Mouse (Mus musculus) forebrain, embryonic 13.5 days (tissue): ENCODE results near the gene Ovol2. TPM values are rescaled to one million over a fixed set of nuclear protein-coding genes. Genes with fewer than 3 reads are reported as not detected.
A peak's percentile ranks its signal among the peaks of the same experiment; 100 is the strongest.

ENCODE experiments used
- ATAC-seq: fragments of 200-750 bp; cut with Nextera tagmentation; 2 replicates; pipeline ENCODE4 v1.8.0; 2017
- H3K27ac ChIP-seq: fragments of 300-500 bp; sonication (generic); 2 replicates; pipeline ENCODE4 v1.5.1; 2015; ENCODE audit warnings: inconsistent platforms, mild to moderate bottlenecking, moderate library complexity
- H3K27me3 ChIP-seq: fragments of 300-500 bp; sonication (generic); 2 replicates; pipeline ENCODE4 v1.6.1; 2015; ENCODE audit warnings: mild to moderate bottlenecking, inconsistent platforms
- H3K36me3 ChIP-seq: fragments of 300-500 bp; sonication (generic); 2 replicates; pipeline ENCODE4 v1.6.1; 2015; ENCODE audit warnings: mild to moderate bottlenecking, inconsistent platforms; ENCODE audit not compliant: poor library complexity, severe bottlenecking
- H3K4me1 ChIP-seq: fragments of 300-500 bp; sonication (generic); 2 replicates; pipeline ENCODE4 v1.6.1; 2015; ENCODE audit warnings: inconsistent platforms
- H3K4me2 ChIP-seq: fragments of 300-500 bp; sonication (generic); 2 replicates; pipeline ENCODE4 v1.6.1; 2015; ENCODE audit warnings: inconsistent platforms, mild to moderate bottlenecking, moderate library complexity
- H3K4me3 ChIP-seq: fragments of 300-500 bp; sonication (generic); 2 replicates; pipeline ENCODE4 v1.5.1; 2015; ENCODE audit warnings: mild to moderate bottlenecking, inconsistent platforms
- H3K9ac ChIP-seq: fragments of 300-500 bp; sonication (generic); 2 replicates; pipeline ENCODE4 v1.6.1; 2015; ENCODE audit warnings: mild to moderate bottlenecking, inconsistent platforms
- H3K9me3 ChIP-seq: fragments of 300-500 bp; sonication (generic); replicated peaks from 2 replicates; pipeline ENCODE4 v1.6.1; 2016; ENCODE audit warnings: inconsistent platforms
- WGBS: fragments of 180-500 bp; shearing (Covaris S2); methylation state at CpG from one replicate; pipeline ENCODE4 v1.1.7; 2015; 5-methylcytosine and 5-hydroxymethylcytosine counted together
- polyA plus RNA-seq: library from polyadenylated mRNA; unstranded; fragments of >200 nt; fragmentation: Nextera tagmentation; extraction: Ambion mirVana; gene quantifications from 2 replicates; pipeline ENCODE4 v1.2.1, GENCODE M21; 2015

The Ovol2 gene
- polyA plus RNA-seq, 1 experiment from 2014 or later, result not detected

DNA sequence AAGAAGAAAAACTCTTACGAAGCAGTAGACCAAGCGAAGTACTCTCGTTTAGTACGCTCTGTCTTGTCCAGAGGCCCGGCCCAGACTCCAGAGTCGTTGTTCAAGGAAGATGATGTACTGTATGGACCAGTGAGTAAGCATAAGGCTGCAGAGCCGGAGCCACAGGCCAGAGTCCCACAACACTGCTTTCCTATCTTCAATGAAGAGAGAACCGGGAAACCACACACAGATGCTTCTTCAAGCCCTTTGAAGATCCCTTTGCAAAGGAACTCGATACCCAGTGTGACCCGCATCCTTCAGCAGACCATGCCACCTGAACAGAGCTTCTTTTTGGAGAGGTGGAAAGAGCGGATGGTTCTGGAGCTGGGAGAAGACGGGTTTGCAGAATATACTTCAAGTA is 59.9 kb downstream of the Ovol2 start:
- no peak for ATAC-seq
- Histone ChIP-seq H3K9ac (no peak overlapping the region), H3K4me3 (no peak overlapping the region), H3K4me1 (peaks cover 27% of the 10 kb centered on the region), H3K27me3 (no peaks in the 10 kb centered on the region), H3K9me3 (no peaks in the 10 kb centered on the region), H3K36me3 (peaks cover 4% of the 10 kb centered on the region), H3K27ac (no peak overlapping the region), H3K4me2 (no peak overlapping the region)
- 93% methylated on average over 12 of the region's 12 CpGs for WGBS

DNA sequence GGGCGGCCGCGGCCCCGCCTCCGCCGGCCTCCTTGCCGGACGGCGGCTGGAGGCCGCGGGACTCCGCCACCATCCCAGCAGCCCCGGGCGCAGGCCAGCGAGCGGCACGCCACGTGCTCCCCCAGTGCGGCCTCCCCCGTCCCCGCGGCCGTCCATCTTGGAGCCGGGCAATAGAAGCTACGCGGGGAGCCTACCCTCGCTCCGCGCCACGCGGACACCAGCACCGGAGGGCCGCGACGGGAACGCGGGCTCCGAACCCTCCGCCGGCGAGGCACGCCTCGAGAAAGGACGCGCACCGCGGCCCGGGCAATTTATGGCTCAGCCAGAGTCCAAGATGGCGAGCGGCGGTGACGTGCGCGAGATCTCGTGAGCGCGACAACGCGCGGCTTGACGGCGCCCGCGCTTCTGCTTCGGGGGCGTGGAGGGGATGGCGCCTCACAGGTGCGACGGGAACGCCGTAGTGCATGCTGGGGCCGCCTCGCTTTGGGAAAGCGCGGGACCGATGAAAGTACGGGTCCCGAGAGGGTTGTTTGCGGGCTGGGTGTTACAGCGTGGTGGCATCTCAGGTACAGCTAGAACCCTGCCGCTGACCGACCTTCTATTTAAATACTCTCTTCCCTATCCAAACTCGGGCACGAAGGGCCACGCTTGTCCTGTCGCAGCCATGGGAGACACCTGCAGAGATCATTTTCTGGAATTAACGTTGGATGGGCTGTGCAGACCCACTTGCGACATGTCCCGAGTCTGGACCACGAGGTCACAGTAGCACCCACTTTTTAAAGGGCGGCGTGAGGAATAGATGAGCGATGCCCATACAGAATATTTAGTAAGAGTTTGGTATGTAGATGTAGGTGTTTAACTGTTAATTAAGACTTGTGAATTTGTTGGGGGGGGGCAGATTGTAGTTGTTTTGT is 61.2 kb downstream of the Ovol2 start, which contains the start of the genes Mgme1 and Snx5:
Gene Mgme1 (plus strand): TSS at position 157 of the 914 bp plus-strand sequence.
Gene Snx5 (minus strand): TSS at position 400 of the 914 bp plus-strand sequence.
- Histone ChIP-seq H3K27ac (peak within 1 kb of the TSS; percentile 88), H3K4me2 (peak within 1 kb of the TSS; percentile 74), H3K27me3 (no peaks in the 10 kb centered on the region), H3K4me3 (peak within 1 kb of the TSS; percentile 91), H3K9me3 (no peaks in the 10 kb centered on the region), H3K36me3 (no peaks in the 10 kb centered on the region; the same call in 1 of the 2 replicates), H3K9ac (peak within 1 kb of the TSS; percentile 98), H3K4me1 (peaks cover 40% of the 10 kb centered on the region)
- peak; percentile 98 for ATAC-seq
- WGBS, result under 1% methylated on average over 81 of the region's 93 CpGs

DNA sequence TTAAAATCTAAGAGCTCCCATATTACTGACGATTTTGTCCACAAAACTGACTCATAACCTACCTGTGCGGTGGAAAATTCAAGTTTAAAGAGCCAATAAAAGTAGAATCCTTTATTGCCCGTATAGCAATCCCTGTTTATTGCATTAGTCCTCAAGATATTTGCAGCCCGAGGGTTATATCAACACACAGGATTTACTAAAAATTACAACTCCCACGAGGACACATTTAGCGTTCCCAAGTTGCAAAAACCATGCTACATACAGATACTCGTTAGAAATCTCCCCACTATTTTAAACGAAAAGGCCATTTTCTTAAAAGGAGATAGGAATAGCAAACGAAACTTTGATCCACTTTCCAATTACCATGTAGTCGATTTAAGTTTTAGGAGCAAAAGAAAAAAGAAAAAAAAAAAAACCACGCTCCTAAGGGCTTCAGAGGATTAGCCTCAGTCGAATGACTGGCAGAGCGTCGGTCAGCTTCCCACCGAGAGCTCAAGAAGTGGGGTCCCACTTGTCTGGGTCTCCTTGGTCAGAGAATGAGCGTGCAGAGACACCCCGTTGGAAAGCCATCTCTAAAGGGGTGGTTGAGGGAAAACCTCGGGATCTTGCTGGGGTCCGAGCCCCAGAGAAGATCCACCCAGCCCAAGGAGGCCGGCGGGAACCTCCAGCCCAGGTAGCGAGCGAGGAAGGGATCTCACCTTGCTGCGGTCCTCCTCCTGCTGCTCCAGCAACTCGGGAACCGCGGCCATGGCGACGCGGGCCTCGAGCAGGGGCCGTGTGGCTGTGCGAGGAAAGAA is 62.1 kb downstream of the Ovol2 start:
- H3K9me3 ChIP-seq, result no peaks in the 10 kb centered on the region
- no peak for ATAC-seq

DNA sequence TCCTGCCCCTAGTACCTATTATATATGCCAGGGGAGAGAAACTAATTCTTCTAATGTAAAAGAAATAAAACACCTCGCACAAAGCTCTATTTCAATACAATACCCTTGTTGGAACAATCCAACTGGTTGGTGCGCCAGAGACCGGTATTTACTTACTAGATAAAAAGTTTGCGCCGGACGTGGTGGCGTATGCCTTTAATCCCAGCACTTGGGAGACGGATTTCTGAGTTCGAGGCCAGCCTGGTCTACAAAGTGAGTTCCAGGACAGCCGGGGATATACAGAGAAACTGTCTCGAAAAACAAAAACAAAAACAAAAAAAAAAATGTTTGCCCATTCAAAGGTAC is 62.7 kb downstream of the Ovol2 start:
- Histone ChIP-seq H3K9me3 (no peaks in the 10 kb centered on the region), H3K4me3 (peak overlapping the region; percentile 91), H3K36me3 (no peaks in the 10 kb centered on the region), H3K4me2 (peak overlapping the region; percentile 74), H3K4me1 (peaks cover 42% of the 10 kb centered on the region), H3K27ac (no peak overlapping the region), H3K27me3 (no peaks in the 10 kb centered on the region), H3K9ac (peak overlapping the region; percentile 98)
- 2% methylated on average over 11 of the region's 11 CpGs for WGBS
- ATAC-seq, result no peak

More for the DNA sequence above, 62.1 kb downstream of the Ovol2 start:
- Histone ChIP-seq H3K4me1 (peaks cover 42% of the 10 kb centered on the region), H3K4me2 (peak overlapping the region; percentile 74), H3K27me3 (no peaks in the 10 kb centered on the region), H3K9ac (peak overlapping the region; percentile 98), H3K4me3 (peak overlapping the region; percentile 91), H3K36me3 (no peaks in the 10 kb centered on the region; the same call in 1 of the 2 replicates), H3K27ac (peak overlapping the region; percentile 88)
- WGBS, result under 1% methylated on average over 33 of the region's 33 CpGs

DNA sequence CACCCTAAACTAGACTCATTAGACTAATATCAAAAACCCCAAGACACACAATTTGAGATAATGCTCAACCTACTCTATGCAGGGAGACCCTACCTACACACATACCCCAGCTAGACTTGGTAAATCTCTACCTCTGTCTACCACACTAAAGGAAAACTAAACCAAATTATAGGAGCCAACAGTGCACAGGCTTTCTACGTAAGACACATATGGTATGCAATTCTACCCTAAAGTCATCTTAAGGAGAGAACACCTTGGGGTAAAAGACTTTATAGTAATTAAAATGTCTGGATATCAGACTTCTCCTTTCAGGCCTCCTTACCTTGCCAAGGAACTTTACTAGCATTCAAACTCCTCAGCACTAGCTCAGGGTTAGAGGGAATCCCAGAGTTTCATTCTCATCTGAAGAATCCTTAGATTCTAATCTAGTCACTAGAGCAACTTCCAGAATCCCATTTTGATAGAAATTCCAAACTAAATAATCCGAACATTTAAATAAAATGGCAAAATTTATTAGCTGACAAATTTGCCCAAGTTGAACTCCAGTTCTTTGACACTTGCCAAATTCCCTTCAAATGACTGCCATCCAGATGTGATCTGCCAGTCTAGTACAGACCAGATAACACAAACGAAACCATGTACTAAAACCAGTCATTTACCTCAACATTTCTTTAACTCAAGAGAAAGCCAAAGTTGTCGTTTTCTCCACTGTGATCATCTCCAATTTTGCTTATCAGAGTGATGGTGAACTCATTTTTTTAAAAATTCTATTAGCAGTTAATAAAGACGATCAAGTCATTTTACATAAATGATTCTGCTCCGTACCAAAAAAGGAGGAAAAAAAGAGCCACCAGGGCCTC is 63.3 kb downstream of the Ovol2 start:
- Histone ChIP-seq H3K27ac (no peak overlapping the region), H3K36me3 (no peaks in the 10 kb centered on the region), H3K4me1 (peaks cover 42% of the 10 kb centered on the region), H3K27me3 (no peaks in the 10 kb centered on the region), H3K4me2 (peak overlapping the region; percentile 74), H3K9ac (peak overlapping the region; percentile 98), H3K9me3 (no peaks in the 10 kb centered on the region), H3K4me3 (peak overlapping the region; percentile 91)
- no peak for ATAC-seq
- 7% methylated on average over 6 of the region's 6 CpGs for WGBS

DNA sequence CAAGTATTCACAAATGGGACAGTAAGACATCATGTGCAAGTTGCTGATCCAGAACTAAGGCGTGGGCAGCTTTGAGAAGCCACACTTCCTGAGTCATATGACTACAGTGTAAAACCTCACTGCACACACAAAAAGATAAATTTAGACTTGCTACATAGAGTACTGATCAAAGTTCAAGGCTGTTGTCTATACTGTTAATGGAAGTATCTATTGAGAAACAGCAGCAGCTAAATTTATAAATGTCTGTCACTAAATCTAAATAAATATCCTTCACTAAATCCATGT is 64.3 kb downstream of the Ovol2 start:
- Histone ChIP-seq H3K4me1 (peaks cover 42% of the 10 kb centered on the region), H3K4me3 (peak overlapping the region; percentile 91; the same call in 1 of the 2 replicates), H3K4me2 (peak overlapping the region; percentile 74), H3K36me3 (no peaks in the 10 kb centered on the region), H3K9ac (no peak overlapping the region), H3K9me3 (no peaks in the 10 kb centered on the region), H3K27me3 (no peaks in the 10 kb centered on the region), H3K27ac (no peak overlapping the region)
- no peak for ATAC-seq
- WGBS, result 55% methylated on average over 1 of the region's 1 CpGs

DNA sequence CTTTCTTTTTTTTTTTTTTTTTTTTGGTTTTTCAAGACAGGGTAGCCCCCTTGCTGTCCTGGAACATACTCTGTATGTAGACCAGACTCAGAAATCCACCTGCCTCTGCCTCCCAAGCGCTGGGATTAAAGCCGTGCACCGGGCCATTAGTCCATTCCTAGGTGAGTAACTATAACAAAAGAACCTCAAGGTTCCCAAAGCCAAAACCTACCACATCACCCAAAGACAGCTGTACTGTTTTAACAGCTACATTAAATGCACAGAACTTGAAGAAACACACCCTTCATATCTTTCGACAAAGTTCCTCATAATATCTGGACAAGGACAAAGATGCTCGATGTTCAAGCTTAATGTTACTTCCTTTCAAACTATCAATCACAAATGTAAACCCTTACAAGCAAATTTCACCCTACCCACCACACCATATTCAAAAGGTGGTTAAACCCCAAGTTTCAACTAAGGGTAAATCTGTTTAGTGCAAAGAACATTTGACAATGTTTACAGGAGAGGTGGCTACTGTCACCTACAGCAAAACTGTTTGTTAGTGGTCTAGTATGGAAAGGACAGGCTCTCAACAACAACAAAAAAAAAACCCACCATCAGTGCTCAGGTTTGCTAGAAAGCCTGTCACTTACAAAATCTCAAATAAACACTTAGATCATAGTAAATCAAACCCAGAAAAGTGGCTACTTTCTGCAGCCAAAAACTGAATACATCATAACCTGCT is 64.8 kb downstream of the Ovol2 start:
- H3K36me3 ChIP-seq, result no peaks in the 10 kb centered on the region
- H3K27ac ChIP-seq, result no peak overlapping the region
- H3K4me1 ChIP-seq, result peaks cover 40% of the 10 kb centered on the region
- 53% methylated on average over 5 of the region's 5 CpGs for WGBS
- H3K4me2 ChIP-seq, result peak overlapping the region; percentile 74
- H3K4me3 ChIP-seq, result no peak overlapping the region
- ATAC-seq, result no peak
- no peaks in the 10 kb centered on the region for H3K27me3 ChIP-seq
- H3K9me3 ChIP-seq, result no peaks in the 10 kb centered on the region
- H3K9ac ChIP-seq, result no peak overlapping the region

DNA sequence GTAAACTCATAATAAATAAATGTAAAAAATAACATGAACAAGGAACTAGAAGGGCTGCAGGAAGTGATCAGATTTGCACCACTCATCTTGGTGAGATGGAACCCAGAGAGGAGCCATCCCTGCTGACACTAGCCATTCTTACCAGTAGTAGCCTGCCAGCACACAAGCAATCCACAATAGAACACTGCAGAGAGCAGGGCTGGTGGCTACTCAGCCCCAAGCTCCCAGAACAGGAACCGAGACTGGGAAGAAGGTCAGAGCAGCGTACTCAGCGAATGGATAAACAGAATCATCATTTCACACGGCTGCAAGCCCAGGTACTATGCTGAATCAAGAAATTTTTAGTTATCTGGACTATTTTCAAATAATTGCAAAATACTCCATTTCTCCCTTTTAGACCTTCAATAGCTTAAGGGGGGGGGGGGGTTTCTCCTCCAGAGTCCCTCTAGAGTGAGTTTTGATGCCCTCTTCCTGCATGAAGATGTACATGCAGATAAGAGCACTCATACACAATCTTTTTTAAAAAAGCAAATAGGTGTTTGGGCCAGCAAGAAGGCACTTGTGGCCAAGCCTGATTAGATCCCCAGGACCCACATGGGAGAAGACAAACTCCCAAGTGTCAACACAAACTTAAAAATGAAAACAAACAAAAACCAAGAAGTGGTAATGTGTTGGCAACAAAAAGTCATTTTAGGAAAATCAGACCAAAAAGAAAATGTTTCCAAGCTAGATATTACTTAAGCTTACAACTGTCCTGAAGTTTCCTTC is 65.8 kb downstream of the Ovol2 start:
- H3K4me1 ChIP-seq, result peaks cover 38% of the 10 kb centered on the region
- H3K9ac ChIP-seq, result no peak overlapping the region
- WGBS, result 46% methylated on average over 4 of the region's 4 CpGs
- H3K9me3 ChIP-seq, result no peaks in the 10 kb centered on the region
- H3K4me3 ChIP-seq, result no peak overlapping the region
- H3K27ac ChIP-seq, result no peak overlapping the region
- peaks cover 6% of the 10 kb centered on the region for H3K36me3 ChIP-seq
- no peak for ATAC-seq
- no peaks in the 10 kb centered on the region for H3K27me3 ChIP-seq
- no peak overlapping the region for H3K4me2 ChIP-seq

DNA sequence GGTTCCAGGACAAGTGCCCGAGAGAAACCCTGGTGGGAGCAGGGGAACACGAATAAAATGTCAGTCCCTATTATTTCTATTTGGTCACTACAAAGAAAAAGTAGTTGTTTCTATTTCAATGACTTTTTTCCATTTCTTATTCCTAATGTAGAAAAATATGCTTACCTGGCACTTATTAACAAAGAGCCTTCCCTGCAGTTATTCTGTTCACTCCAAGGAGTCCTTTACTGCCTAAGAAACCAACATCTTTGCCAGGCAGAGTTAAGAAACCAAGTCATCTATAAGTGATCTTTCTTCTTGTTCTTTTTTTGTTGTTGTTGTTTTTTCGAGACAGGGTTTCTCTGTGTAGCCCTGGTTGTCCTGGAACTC is 66.8 kb downstream of the Ovol2 start:
- Histone ChIP-seq H3K4me3 (no peak overlapping the region), H3K9ac (no peak overlapping the region), H3K4me2 (no peak overlapping the region), H3K36me3 (peaks cover 16% of the 10 kb centered on the region), H3K27ac (no peak overlapping the region), H3K4me1 (peaks cover 38% of the 10 kb centered on the region), H3K9me3 (no peaks in the 10 kb centered on the region), H3K27me3 (no peaks in the 10 kb centered on the region)
- WGBS, result 70% methylated on average over 3 of the region's 3 CpGs
- no peak for ATAC-seq

DNA sequence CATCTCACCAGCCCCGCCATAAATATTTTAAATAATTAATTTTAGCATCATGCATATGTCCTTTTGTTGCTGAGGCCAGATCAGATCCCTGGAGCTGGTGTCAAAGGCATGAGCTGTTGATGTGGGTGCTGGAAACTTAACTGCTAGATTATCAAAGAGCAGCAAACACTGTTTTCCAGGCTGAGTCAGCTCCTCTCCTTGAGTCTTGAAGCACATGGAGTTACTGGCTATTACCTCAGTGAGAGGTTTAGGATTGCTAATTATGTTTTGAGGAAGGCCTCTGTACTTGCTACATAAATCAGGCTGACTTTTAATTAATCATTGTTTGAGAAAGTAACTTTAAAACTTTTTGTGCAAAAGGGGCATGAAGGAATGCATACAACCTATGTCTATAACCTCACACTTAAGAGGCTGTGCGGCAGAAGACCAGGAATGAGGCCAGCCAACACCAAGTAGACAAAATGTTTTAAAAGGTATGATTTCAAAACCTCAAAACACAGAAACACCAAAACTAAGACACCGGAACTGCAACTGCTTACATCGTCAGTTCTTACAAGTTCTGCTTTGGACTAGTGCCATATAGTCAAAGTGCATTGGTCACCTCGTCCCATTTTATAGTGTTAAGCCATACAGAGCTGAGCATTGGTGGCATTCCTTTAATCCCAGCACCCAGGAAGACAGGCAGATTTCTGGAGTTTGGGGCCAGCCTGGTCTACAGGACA is 67.4 kb downstream of the Ovol2 start:
- no peaks in the 10 kb centered on the region for H3K27me3 ChIP-seq
- H3K9me3 ChIP-seq, result no peaks in the 10 kb centered on the region
- WGBS, result 82% methylated on average over 5 of the region's 5 CpGs
- no peak for ATAC-seq
- H3K9ac ChIP-seq, result no peak overlapping the region
- no peak overlapping the region for H3K27ac ChIP-seq
- peaks cover 38% of the 10 kb centered on the region for H3K4me1 ChIP-seq
- no peak overlapping the region for H3K4me2 ChIP-seq
- H3K4me3 ChIP-seq, result no peak overlapping the region
- peaks cover 20% of the 10 kb centered on the region for H3K36me3 ChIP-seq
